Mouse (Mus musculus) kidney, postnatal 10 days (tissue): ENCODE data around the gene Kcnmb3.
A peak's percentile ranks its signal among the peaks of the same experiment; 100 is the strongest.
"Not testable (repeated sequence)": the region's sequence is repeated elsewhere in the genome, so short reads cannot be mapped to it uniquely, and the experiment has no call there.

ENCODE experiments used
- DNase-seq: peaks from one replicate; pipeline ENCODE4 v3.0.0; 2021; ENCODE audit warnings: mixed read lengths

The Kcnmb3 gene

GRCm38 (mm10) chr3:32429351-32429750 lies 62.7 kb downstream of the Kcnmb3 start:
- DNase-seq = not testable (repeated sequence)

GRCm38 (mm10) chr3:32428921-32429320 lies 63.1 kb downstream of the Kcnmb3 start:
- DNase-seq = peak; percentile 83

- no peak for DNase-seq
These were observed 63.7 kb downstream of the Kcnmb3 start for GRCm38 (mm10) chr3:32428361-32428760.

- DNase-seq = no peak
These were observed 64.3 kb downstream of the Kcnmb3 start for GRCm38 (mm10) chr3:32427695-32428094.
